Mouse (Mus musculus): ENCODE data around the gene Exoc8.

- TF ChIP-seq TAL1 (IDR thresholded peaks at IDR 0.05; ENCODE audit: low read length) (no peak), GATA1 (IDR thresholded peaks at IDR 0.05; ENCODE audit: low read length) (no peak)
Observed at GRCm38 (mm10) chr8:124943801-124944200, 46.3 kb upstream of the Exoc8 start.

Measured in erythroblast, embryonic 14.5 days (primary cell).